Mouse (Mus musculus) c-Kit-positive CD71-positive TER-119-positive erythroid progenitor cells, embryonic 14.5 days (primary cell): ENCODE measurements around the gene Speer4a.
"Not testable (repeated sequence)": the region's sequence is repeated elsewhere in the genome, so short reads cannot be mapped to it uniquely, and the experiment has no call there.

ENCODE experiments used
- DNase-seq: peaks from one replicate; pipeline ENCODE4 v3.0.0-alpha.2; 2013; ENCODE audit warnings: low spot score

Gene Speer4a

GRCm38 (mm10) chr5:26039458-26039857, at the start of gene Speer4a:
Gene Speer4a, minus strand, starts transcription at chr5:26039558.
- not testable (repeated sequence) for DNase-seq

- not testable (repeated sequence) for DNase-seq
These were observed 39.7 kb upstream of the Speer4a start for GRCm38 (mm10) chr5:26079023-26079422.

DNA sequence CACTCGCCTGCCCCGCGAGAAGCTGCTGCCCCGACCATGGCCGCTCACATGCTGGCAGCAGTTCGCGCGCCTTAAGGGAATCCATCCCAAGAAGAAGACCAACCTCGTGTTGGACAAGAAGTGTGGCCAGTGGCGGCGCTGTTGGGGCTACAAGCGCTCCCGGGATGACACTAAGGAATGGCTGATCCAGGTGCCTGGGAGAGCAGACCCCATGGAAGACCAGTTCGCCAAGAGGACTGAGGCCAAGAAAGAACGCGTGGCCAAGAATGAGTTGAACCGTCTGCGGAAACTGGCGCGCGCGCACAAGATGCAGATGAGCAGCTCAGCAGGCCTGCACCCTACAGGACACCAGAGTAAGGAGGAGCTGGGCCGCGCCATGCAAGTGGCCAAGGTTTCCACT, 31.4 kb upstream of the Speer4a start:
- no peak for DNase-seq

DNA sequence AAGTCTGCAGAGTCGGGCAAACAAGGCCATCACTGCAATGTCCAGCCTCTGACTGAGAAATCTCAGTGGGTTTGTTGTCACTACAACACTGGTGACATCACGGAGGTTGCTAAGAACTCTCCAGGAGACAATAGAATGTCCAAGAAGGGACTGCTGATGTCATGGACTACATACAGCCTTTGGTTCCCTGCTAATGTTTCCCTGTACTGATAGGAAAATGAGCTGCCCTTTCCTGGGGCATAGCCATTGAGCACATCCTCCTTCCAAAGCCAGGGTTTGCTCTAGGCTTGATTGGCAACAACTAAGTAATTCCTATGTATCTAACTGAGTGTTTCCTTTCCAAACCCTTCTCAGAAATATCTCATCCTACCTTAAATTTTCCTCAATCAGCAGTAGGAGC, 19.1 kb upstream of the Speer4a start, which contains the start of gene Gm7347:
TSS of gene Gm7347 (minus strand) at position 101 of the 400 bp plus-strand sequence.
- DNase-seq = not testable (repeated sequence)

- not testable (repeated sequence) for DNase-seq
These were observed 16.5 kb downstream of the Speer4a start, which contains the start of gene Gm5862 for GRCm38 (mm10) chr5:26022816-26023215. Gene Gm5862, minus strand, starts transcription at chr5:26022916.

DNA sequence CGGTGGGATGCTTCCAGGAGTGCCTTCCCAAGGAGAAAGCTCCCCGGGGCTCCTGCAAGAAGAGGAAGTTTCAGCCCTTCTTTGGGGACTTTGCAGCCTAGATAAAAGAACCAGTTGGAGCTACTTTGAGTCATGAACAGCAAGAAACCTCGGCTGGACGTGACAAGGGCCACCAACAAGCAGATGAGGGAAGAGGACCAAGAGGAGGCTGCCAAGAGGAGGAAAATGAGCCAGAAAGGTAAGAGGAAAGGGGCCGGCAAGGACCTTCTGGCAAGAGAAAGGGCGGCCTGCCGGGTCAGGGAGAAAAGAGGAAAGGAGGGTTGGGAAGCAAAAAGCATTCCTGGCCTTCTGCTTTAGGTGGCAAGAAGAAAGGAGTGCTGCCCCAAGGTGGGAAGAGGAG, 31.7 kb downstream of the Speer4a start:
- DNase-seq = not testable (repeated sequence)

DNA sequence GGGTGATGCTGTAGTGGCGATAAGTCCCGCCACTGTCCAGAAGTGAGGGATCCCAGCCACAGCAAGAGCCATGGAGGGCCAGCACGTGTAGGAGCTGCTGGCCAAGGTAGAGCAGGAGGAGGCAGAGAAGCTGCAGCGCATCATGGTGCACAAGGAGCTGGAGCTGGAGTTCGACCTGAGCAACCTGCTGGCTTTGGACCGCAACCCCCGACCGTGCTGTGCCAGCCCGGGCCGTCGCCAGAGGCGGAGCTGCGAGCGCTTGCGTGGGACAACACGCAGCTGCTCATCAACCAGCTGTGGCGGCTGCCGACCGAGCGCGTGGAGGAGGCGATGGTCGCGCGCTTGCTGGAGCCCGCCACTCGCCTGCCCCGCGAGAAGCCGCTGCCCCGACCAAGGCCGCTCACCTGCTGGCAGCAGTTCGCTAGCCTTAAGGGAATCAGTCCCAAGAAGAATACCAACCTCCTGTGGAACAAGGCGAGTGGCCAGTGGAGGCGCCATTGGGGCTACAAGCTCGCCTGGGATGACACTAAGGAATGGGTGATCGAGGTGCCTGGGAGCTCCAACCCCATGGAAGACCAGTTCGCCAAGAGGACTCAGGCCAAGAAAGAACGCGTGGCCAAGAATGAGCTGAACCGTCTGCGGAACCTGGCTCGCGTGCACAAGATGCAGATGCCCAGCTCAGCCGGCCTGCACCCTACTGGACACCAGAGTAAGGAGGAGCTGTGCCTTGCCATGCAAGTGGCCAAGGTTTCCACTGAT, 32.2 kb downstream of the Speer4a start:
- not testable (repeated sequence) for DNase-seq

DNA sequence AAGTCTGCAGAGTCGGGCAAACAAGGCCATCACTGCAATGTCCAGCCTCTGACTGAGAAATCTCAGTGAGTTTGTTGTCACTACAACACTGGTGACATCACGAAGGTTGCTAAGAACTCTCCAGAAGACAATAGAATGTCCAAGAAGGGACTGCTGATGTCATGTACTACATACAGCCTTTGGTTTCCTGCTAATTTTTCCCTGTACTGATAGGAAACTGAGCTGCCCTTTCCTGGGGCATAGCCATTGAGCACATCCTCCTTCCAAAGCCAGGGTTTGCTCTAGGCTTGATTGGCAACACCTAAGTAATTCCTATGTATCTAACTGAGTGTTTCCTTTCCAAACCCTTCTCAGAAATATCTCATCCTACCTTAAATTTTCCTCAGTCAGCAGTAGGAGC, 34.7 kb downstream of the Speer4a start, which contains the start of gene Gm1979:
TSS of gene Gm1979 (minus strand) at position 101 of the 400 bp plus-strand sequence.
- DNase-seq = not testable (repeated sequence)

GRCm38 (mm10) chr5:25988550-25988949, 50.8 kb downstream of the Speer4a start, which contains the start of gene Gm21698:
Gene Gm21698, minus strand, starts transcription at chr5:25988650.
- DNase-seq = not testable (repeated sequence)
